Mouse (Mus musculus): ENCODE results near the gene Arhgap17.

The Arhgap17 gene

DNA sequence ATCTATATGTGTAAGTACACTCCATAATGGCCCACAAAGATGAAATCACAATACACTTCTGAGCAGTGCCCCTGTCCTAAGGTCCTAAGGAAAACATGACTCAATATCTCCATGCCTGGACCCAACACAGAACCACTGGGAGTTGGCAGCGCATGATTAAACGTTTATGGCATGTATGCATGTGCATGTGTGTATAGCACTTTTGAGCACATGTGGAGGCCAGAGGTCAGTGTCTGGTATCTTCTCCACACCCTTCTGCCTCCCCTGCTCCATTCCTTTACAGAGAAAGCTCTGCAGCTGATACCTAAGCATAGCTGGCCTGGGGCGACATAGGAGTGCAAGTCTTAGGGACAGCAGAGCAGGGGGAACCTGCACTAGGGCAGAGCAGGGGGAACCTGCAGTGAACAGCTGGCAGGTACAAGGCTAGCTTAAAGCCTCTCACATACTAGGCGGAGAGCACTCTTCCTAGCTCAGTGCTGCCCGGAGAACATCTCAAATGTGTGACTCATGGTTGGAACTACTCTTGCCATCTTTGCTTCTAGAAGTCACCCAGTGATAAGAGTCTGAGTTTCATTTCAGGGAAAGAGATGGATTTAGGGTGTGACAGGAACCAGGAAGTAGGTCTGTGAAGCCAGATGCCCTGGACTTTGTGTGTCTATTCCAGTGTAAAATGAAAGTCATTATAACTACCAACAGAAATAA, 25.5 kb downstream of the Arhgap17 start:
- DNase-seq (ENCODE audit: low read depth, low spot score), result no peak

DNA sequence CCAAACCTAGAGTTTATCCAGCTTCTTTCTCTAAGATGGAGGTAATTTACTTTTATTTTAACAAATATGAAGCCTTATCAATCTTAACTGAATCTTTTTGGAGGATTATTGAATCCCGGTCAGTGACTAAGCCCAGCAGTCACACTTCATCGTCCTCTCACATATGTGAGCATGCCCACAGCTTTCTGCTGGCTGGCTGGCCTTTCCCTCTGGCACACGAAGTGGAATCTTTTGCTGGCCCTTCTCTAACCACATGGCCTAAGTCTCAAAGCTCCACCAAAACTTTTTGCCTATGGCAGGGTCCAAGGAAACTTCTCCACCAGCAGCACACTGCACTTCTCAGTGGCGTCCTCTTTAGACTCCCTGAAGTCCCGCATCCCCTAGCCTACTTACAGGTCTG, 27.8 kb downstream of the Arhgap17 start:
- DNase-seq (ENCODE audit: low read depth, low spot score), result no peak

GRCm38 (mm10) chr7:123338351-123338750, 31.4 kb downstream of the Arhgap17 start:
- DNase-seq (ENCODE audit: low read depth, low spot score), result no peak

- DNase-seq (ENCODE audit: low read depth, low spot score), result peak; percentile 93
Measured at GRCm38 (mm10) chr7:123336322-123336721, 33.4 kb downstream of the Arhgap17 start.

- peak; percentile 71 for DNase-seq (ENCODE audit: low read depth, low spot score)
Measured at GRCm38 (mm10) chr7:123330506-123330905, 39.2 kb downstream of the Arhgap17 start.

- no peak for DNase-seq (ENCODE audit: low read depth, low spot score)
Measured at GRCm38 (mm10) chr7:123327909-123328308, 41.8 kb downstream of the Arhgap17 start.

DNA sequence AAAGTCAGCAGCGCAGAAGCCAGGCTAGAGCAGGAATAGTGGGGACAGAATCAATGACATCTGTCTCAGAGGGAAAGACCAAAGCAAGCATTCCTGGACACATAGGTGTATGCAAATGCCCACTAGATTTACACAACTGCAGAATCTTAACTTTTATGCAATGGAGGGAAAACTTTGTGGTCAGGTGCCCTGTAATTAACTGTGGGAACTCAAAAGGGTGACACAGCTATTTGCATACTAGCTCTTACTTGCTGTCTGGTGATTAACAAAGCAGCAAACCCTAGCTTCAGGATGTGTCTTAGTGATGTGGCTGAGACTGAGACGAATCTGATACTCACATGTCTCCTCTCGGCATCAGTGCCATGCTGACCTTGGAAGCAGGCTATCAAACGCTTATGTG, 42.8 kb downstream of the Arhgap17 start:
- DNase-seq (ENCODE audit: low read depth, low spot score), result no peak

DNA sequence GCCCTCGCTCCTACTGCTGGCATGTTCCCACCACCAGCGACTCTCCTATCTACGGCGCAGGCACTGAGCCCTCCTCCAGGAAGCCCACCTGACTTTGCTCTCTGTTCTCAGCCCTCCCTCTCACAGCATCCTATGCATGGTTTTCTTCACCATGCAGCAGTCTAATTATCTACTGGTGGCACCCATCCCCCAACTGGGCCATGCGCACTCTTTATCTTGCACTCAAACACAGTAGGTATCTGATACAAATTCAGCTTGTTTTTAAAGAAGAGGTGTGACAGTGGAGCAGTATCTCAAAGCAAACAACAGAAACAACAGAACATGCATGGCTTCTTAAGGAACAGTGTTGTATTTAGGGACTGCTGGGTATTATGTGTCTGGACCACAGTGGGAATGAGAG, 43.7 kb downstream of the Arhgap17 start:
- no peak for DNase-seq (ENCODE audit: low read depth, low spot score)

DNA sequence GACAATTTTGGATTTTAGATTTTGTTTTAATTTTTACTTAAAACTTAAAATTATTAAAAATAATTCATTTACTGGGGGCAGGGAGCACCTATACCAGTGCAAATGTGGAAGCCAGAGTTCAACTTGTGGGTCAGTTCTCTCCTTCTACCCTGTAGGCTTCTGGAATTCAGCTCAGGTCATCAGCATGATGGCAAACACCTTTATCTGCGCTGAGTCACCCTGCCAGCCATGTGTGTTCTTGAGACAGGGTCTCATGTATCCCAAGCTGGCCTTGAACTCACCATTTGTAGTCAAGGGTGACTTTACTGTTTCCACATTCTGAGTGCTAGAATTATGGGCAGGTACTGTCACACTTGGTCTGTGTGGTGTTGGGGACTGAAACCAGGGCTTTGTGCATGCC, 45.6 kb downstream of the Arhgap17 start:
- no peak for DNase-seq (ENCODE audit: low read depth, low spot score)

GRCm38 (mm10) chr7:123323388-123323787, 46.3 kb downstream of the Arhgap17 start:
- no peak for DNase-seq (ENCODE audit: low read depth, low spot score)

- DNase-seq (ENCODE audit: low read depth, low spot score), result peak; percentile 52
Measured at GRCm38 (mm10) chr7:123322452-123323121, 47.1 kb downstream of the Arhgap17 start.

- no peak for DNase-seq (ENCODE audit: low read depth, low spot score)
Measured at GRCm38 (mm10) chr7:123312738-123313137, 57.0 kb downstream of the Arhgap17 start.

DNA sequence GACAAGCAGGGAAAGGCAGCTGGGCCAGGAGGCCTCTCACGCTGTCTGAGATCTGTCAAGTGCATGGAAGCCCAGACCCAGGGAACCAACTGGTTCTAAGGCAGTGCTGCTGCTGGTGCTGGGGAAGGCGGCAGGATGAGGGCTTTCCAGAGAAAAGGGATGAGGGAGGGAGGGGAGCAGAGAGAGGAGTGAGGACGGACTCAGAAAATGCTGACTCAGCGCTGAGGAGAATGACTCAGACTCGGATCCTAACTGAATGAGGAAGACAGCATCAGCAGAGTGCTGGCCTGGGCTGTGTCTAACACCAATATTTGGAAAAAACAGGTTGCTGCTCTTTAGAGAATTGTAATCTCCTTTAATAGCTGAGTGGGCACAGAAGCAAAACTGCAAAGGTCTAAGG, 57.9 kb downstream of the Arhgap17 start:
- peak; percentile 30 for DNase-seq (ENCODE audit: low read depth, low spot score)

GRCm38 (mm10) chr7:123307887-123308558, 61.7 kb downstream of the Arhgap17 start:
- no peak for DNase-seq (ENCODE audit: low read depth, low spot score)

DNA sequence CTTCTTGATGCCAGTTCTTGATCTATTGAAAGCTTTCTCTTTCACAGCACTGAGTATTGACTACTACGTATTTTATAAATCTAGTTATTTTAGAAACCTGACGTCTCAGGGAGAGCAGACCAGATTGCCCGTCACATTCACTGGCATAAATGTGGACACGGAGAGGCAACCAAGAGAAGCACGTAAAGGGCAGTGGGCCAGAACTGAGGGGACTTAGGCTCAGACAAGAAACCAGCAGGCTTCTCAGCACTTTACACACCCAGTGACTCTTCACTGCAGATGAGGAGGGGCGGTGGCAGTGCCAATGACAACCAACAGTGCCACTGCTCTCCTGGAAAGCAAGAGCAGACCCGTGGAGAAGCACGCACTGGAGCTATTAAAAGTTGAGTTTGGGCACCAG, 62.5 kb downstream of the Arhgap17 start:
- DNase-seq (ENCODE audit: low read depth, low spot score), result no peak

DNA sequence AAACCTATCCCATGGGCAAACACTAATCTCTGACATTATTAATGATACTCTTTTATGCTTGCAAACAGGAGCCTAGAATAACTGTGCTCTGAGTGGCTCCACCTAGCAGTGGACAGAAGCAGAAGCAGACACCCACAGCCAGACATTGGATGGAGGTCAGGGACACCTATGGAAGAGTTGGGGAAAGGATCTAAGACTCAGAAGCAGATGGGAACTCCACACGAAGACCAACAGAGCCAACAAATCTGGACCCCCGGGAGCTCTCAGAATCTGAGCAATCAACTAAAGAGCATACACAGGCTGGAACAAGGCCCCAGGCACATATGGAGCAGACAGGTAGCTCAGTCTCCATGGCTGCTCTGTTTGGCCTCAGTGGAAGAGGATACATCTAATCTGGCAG, 64.3 kb downstream of the Arhgap17 start:
- no peak for DNase-seq (ENCODE audit: low read depth, low spot score)

- DNase-seq (ENCODE audit: low read depth, low spot score), result no peak
Measured at GRCm38 (mm10) chr7:123300258-123300657, 69.5 kb downstream of the Arhgap17 start.

- no peak for DNase-seq (ENCODE audit: low read depth, low spot score)
Measured at GRCm38 (mm10) chr7:123298225-123298624, 71.5 kb downstream of the Arhgap17 start.

DNA sequence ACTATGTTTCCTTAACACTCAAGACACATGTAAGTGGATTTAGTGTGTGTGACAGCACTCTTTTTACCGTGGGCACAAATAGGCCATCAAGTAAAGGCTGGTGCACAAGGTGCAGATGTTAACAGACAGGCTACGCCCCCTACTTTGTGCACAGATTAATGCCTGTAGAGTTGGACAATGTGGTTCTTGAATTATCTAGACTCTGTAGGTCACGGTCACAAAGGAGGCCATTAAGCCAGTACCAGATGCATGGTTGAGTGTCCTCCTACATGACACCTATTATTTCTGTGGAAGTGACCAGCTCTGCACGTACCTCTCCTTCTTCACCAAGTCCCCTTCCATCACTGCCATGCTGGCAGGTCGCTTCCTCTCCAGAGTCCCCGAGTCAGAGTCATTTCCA, 73.6 kb downstream of the Arhgap17 start:
- DNase-seq (ENCODE audit: low read depth, low spot score), result peak; percentile 52

- peak; percentile 48 for DNase-seq (ENCODE audit: low read depth, low spot score)
Measured at GRCm38 (mm10) chr7:123295423-123295822, 74.3 kb downstream of the Arhgap17 start.

DNA sequence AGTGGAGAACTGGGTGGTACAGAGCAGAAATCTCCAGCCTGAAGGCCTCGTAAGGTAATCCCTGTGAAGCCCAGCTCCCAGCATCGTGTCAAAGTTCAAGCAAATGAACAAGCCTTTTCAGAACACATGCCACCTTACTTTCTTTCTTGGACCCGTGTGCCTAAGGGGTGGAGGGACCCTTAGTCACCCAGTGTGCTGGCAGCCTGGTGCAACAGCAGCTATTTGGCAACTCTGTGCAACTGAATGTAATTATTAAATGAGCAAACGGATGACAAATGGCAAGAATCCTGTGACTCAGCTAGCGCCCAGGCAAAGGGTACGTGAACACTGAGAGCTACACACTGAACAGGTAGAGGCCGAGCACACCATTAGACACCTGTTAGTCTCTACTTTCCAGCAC, 75.8 kb downstream of the Arhgap17 start:
- DNase-seq (ENCODE audit: low read depth, low spot score), result no peak

DNA sequence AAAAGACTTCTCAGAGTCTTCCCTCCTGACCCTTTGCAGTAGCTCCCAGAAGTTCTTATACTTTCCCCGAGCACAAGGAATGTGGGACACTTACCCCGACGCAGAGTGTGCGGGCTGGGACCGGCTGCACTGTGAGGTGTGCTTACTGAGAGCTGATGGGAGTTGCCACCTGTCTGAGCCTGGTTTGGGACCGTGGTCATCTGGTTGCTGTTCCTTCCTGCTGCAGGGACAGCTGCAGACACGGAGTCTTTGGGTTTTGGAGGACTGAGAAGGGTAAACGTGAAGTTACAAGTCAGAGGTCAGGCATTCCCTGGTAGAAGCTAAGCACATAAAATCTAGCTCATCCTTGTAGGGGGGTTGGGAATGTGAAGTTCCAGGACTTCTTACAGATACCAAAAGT, 77.8 kb downstream of the Arhgap17 start:
- DNase-seq (ENCODE audit: low read depth, low spot score), result no peak

- DNase-seq (ENCODE audit: low read depth, low spot score), result no peak
Measured at GRCm38 (mm10) chr7:123289176-123289575, 80.5 kb downstream of the Arhgap17 start.
